Mouse (Mus musculus) retina, postnatal 1 day (tissue): Measurements from ENCODE around the gene Pqbp1.

Experiments used
- DNase-seq: peaks from one replicate; pipeline ENCODE4 v3.0.0-alpha.2; 2012

Pqbp1 gene

GRCm38 (mm10) chrX:7878007-7878419 is 21.1 kb downstream of the Pqbp1 start, which contains the start of gene Pim2:
Gene Pim2 (plus strand): TSS chrX:7878262.
- DNase-seq, result peak; percentile 89

- no peak for DNase-seq
These were observed 29.2 kb downstream of the Pqbp1 start for GRCm38 (mm10) chrX:7869826-7870225.

GRCm38 (mm10) chrX:7868506-7868905 is 30.6 kb downstream of the Pqbp1 start:
- DNase-seq, result no peak

- no peak for DNase-seq
These were observed 31.9 kb downstream of the Pqbp1 start for GRCm38 (mm10) chrX:7867141-7867540.

GRCm38 (mm10) chrX:7865786-7866185 is 33.3 kb downstream of the Pqbp1 start:
- DNase-seq, result no peak

- DNase-seq, result no peak
These were observed 33.7 kb downstream of the Pqbp1 start for GRCm38 (mm10) chrX:7865343-7865742.

- DNase-seq, result no peak
These were observed 34.5 kb downstream of the Pqbp1 start for GRCm38 (mm10) chrX:7864551-7864950.

GRCm38 (mm10) chrX:7863181-7863580 is 35.9 kb downstream of the Pqbp1 start:
- no peak for DNase-seq

- DNase-seq, result no peak
These were observed 39.8 kb downstream of the Pqbp1 start for GRCm38 (mm10) chrX:7859191-7859753.

GRCm38 (mm10) chrX:7854578-7854977 is 44.5 kb downstream of the Pqbp1 start:
- DNase-seq, result peak; percentile 44

- no peak for DNase-seq
These were observed 51.2 kb downstream of the Pqbp1 start for GRCm38 (mm10) chrX:7847845-7848244.
